Mouse (Mus musculus): ENCODE results near the gene Tmem26.
"Not testable (repeated sequence)": the region's sequence is repeated elsewhere in the genome, so short reads cannot be mapped to it uniquely, and the experiment has no call there.

DNA sequence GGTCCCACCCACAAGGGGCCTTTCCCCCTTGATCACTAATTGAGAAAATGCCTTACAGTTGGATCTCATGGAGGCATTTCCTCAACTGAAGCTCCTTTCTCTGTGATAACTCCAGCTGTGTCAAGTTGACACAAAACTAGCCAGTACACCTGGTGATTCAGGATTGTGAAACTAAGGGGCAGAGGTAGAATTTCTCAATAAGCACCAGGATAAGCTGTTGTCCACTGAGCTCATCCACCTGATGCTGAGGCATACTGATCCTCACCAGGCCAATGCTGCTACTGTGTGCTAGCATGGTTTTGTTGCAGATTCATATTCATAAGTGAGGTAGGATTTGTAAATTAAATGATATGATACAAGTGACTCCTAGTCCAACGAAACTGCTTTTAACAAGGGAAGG, 15.5 kb downstream of the Tmem26 start:
- not testable (repeated sequence) for TF ChIP-seq MXI1 (IDR thresholded peaks at IDR 0.05; ENCODE audit: low read depth, low read length); CTCF (conservative IDR thresholded peaks at IDR 0.05 in 1 of 2, IDR thresholded peaks at IDR 0.05 in 1 of 2; ENCODE audit: low read depth in 2 of 2, low read length in 2 of 2); TCF12 (IDR thresholded peaks at IDR 0.05; ENCODE audit: low read depth, low read length); POLR2A (IDR thresholded peaks at IDR 0.05; ENCODE audit: low read depth, low read length); HCFC1 (IDR thresholded peaks at IDR 0.05; ENCODE audit: low read depth, low read length); EP300 (IDR thresholded peaks at IDR 0.05; ENCODE audit: low read length); MAZ (IDR thresholded peaks at IDR 0.05; ENCODE audit: low read depth, low read length)

Measured in CH12.LX (cell line).